Mouse (Mus musculus) heart, adult 2 months (tissue): Measurements from ENCODE around the gene Rad23b.

Source experiments
- CTCF ChIP-seq: fragments of 200-600 bp; IDR thresholded peaks from 2 replicates; pipeline ENCODE4 v1.8.1; 2022; ENCODE audit warnings: antibody characterized with exemption, mild to moderate bottlenecking, moderate library complexity
- EP300 ChIP-seq: fragments of 200-500 bp; IDR thresholded peaks from 2 replicates; pipeline ENCODE4 v1.6.1; 2011; ENCODE audit warnings: low read depth, low read length, control low read depth; ENCODE audit not compliant: insufficient read depth
- POLR2A ChIP-seq: fragments of 200-500 bp; IDR thresholded peaks from 2 replicates; pipeline ENCODE4 v1.6.1; 2011; ENCODE audit warnings: mild to moderate bottlenecking, low read depth, low read length, control low read depth; ENCODE audit not compliant: insufficient read depth

- TF ChIP-seq CTCF (peak; percentile 57), POLR2A (no peak), EP300 (no peak)
These were observed 14.5 kb downstream of the Rad23b start for GRCm38 (mm10) chr4:55364374-55364773.
